Mouse (Mus musculus) ES-E14 (cell line): ENCODE measurements around the gene Iltifb. TPM values are rescaled to one million over a fixed set of nuclear protein-coding genes. Genes with fewer than 3 reads are reported as not detected.
"Not testable (repeated sequence)": the region's sequence is repeated elsewhere in the genome, so short reads cannot be mapped to it uniquely, and the experiment has no call there.

Experiments
- DNase-seq: peaks from one replicate; pipeline ENCODE4 v3.0.0-alpha.2; 2013; ENCODE audit warnings: low read depth, low spot score
- H3K27ac ChIP-seq: 2 replicates; pipeline ENCODE4 v1.5.1; 2012; ENCODE audit warnings: low read depth, mild to moderate bottlenecking, low read length, moderate library complexity, mixed read lengths; ENCODE audit not compliant: poor library complexity, insufficient read depth, severe bottlenecking
- H3K36me3 ChIP-seq: 2 replicates; pipeline ENCODE4 v1.6.1; 2012; ENCODE audit warnings: mild to moderate bottlenecking, low read length, moderate library complexity, mixed read lengths; ENCODE audit not compliant: control insufficient read depth, poor library complexity, insufficient read depth, severe bottlenecking
- H3K4me1 ChIP-seq, 2 experiments: fragments of 150-350 bp in 1 of 2; sonication (generic) in 1 of 2; 2 replicates each; pipeline ENCODE4 v1.6.1; 2012; ENCODE audit warnings: low read length in 2 of 2, mild to moderate bottlenecking in 1 of 2, mixed read lengths in 1 of 2; ENCODE audit not compliant: control insufficient read depth in 2 of 2, insufficient read depth in 2 of 2, poor library complexity in 1 of 2
- H3K4me3 ChIP-seq, 2 experiments: fragments of 150-350 bp in 1 of 2; sonication (generic) in 1 of 2; 2 replicates each; pipeline ENCODE4 v1.5.1; 2012; ENCODE audit warnings: low read length in 2 of 2, low read depth in 1 of 2, mild to moderate bottlenecking in 1 of 2, mixed read lengths in 1 of 2; ENCODE audit not compliant: insufficient read depth in 1 of 2, poor library complexity in 1 of 2, severe bottlenecking in 1 of 2
- H3K9ac ChIP-seq: 2 replicates; pipeline ENCODE4 v1.6.1; 2012; ENCODE audit warnings: low read depth, mild to moderate bottlenecking, low read length, mixed read lengths; ENCODE audit not compliant: poor library complexity, insufficient read depth, severe bottlenecking
- H3K9me3 ChIP-seq: fragments of 150-350 bp; sonication (generic); 2 replicates; pipeline ENCODE4 v1.6.1; 2012; ENCODE audit warnings: low read depth, mild to moderate bottlenecking, low read length; ENCODE audit not compliant: control insufficient read depth, insufficient read depth
- CHD2 ChIP-seq: IDR thresholded peaks from 2 replicates; pipeline ENCODE4 v1.6.1; 2014; ENCODE audit warnings: mild to moderate bottlenecking, low read depth, low read length, inconsistent platforms
- HCFC1 ChIP-seq: IDR thresholded peaks from 2 replicates; pipeline ENCODE4 v1.6.1; 2012; ENCODE audit warnings: low read length, inconsistent platforms, borderline replicate concordance; ENCODE audit not compliant: insufficient read depth
- in situ Hi-C, 2 experiments: fragments of 600-800 bp; cut with MboI; formaldehyde crosslinking; loops; one replicate each; pipeline ENCODE4 v1.15.1; 2025; ENCODE audit warnings: low sequenced_read_pairs in 2 of 2, inconsistent platforms in 1 of 2; ENCODE audit not compliant: unreplicated experiment in 2 of 2
- total RNA-seq: library from RNA; depleted of rRNA; stranded (reverse); fragments of 300-350 nt; gene quantifications from 2 replicates; pipeline ENCODE4 v1.2.3, GENCODE M21; 2012; rRNA removed

Iltifb gene
- total RNA-seq, 1 experiment, result not detected

DNA sequence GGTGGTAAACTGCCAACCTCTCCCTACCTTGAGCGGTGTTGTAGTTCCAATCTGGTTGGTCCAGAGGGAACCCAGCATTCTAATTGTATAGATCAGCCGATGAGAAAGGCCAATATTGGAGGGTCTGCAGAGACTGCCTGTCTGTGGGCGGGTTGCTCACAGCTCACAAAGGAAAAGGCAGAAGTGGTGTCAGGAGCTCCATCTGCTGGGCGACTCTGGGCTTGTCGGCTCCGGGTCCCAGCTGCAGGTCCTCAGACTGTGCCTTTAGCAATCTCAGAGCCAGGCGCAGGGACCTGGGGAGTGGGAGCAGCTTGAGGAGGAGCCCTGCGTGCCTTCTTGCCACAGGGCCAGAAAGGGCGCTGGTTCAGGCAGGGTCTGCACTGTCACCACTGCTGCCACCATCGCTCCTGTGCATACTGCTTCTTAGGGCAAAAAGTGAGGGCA, 44.0 kb downstream of the Iltifb start:
- no peak for DNase-seq
- no peak overlapping the region for H3K9ac ChIP-seq
- no peak overlapping the region for H3K27ac ChIP-seq
- H3K4me1 ChIP-seq, result no peaks in the 10 kb centered on the region
- TF ChIP-seq CHD2, result no peak
- TF ChIP-seq HCFC1, result no peak
- in situ Hi-C loops, result no loop called here
- no peak overlapping the region for H3K4me3 ChIP-seq
- H3K9me3 ChIP-seq, result no peaks in the 10 kb centered on the region
- no peaks in the 10 kb centered on the region for H3K36me3 ChIP-seq

DNA sequence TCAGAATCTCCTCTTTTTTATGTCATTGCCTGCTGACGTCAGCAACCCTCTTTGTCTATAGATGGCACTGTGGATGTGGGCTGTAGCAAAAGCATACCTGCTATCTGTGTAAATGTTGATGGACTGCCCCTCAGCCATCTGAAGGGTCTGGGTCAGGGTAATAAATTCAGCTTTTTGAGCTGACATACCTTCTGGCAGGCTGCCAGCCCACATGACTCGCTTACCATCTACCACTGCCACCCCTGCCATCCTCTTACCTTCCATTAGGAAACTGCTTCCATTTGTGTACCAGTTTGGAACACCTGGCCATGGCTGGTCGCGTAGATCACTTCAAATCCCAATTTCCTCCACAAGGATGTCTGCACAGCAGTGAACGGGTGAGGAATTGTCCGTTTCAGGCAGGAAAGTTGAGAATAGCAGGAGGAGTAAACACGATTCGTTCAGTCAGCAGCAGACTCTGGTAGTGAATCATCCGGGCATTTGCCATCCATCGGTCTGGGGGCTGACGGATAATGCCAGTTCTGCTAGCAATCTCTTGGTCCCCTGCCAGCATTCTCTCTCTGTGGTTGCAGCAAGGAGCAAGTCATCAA, 45.7 kb downstream of the Iltifb start:
- H3K4me3 ChIP-seq, H3K4me1 ChIP-seq, H3K9ac ChIP-seq, H3K9me3 ChIP-seq, H3K36me3 ChIP-seq, H3K27ac ChIP-seq, DNase-seq, in situ Hi-C loops: not testable (repeated sequence)

DNA sequence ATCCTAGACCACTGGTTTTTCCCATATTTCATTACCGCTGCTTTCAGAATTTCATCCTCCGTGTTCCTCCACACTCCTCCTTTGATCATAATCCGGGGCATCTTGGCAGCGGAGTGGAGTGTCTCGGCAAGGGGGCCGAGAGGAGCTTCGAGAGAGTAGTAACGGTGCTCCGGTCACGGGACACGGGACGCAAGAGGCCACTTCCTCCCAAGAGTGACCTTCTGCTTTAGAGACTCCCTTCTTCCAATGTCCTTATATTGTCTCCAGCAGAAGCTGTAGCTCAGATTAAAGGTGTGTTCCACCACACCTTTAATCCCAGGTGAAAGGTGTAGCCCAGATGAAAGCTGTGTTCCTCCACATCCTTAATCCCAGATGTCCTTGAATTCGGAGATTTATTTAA, 54.2 kb downstream of the Iltifb start, which contains the start of gene Gm32717:
Gene Gm32717 (minus strand): TSS at position 101 of the 400 bp plus-strand sequence.
- in situ Hi-C loops, H3K9ac ChIP-seq: not testable (repeated sequence)

More for the DNA sequence above, 54.2 kb downstream of the Iltifb start, which contains the start of gene Gm32717:
- DNase-seq, H3K27ac ChIP-seq, H3K36me3 ChIP-seq, H3K4me1 ChIP-seq, H3K9me3 ChIP-seq, H3K4me3 ChIP-seq: not testable (repeated sequence)

Other genes starting within 250 kb of the Iltifb start
- gene Mdm1, start 153.2 kb downstream of the Iltifb start, total RNA-seq, result 15.5 and 16.2 TPM in 2 replicates
- not detected in 2 replicates for gene Il22, start 90.1 kb downstream of the Iltifb start, total RNA-seq
- 0.09 TPM in 1 of 2 replicates, not detected in the other for gene Gm32717, start 54.3 kb downstream of the Iltifb start, total RNA-seq
- gene Gm32802, start 36.4 kb downstream of the Iltifb start, total RNA-seq, result 0.09 TPM in 1 of 2 replicates, not detected in the other
- gene Gm9040, start 31.9 kb upstream of the Iltifb start, total RNA-seq, result 0.54 and 0.90 TPM in 2 replicates
- gene Gm9044, start 37.4 kb upstream of the Iltifb start, total RNA-seq, result 0.54 and 0.90 TPM in 2 replicates
- gene Gm9045, start 42.8 kb upstream of the Iltifb start, total RNA-seq, result 0.71 and 1.1 TPM in 2 replicates
- gene Gm9046, start 48.2 kb upstream of the Iltifb start, total RNA-seq, result not detected in 2 replicates
- 1.0 and 1.6 TPM in 2 replicates for gene Gm9048, start 53.6 kb upstream of the Iltifb start, total RNA-seq
- 0.71 and 1.1 TPM in 2 replicates for gene Gm9049, start 59.1 kb upstream of the Iltifb start, total RNA-seq
- gene Ifng, start 146.0 kb upstream of the Iltifb start, total RNA-seq, result not detected in 2 replicates